Mouse (Mus musculus) myocyte (in vitro differentiated cells): ENCODE data around the gene Mcf2. TPM values are rescaled to one million over a fixed set of nuclear protein-coding genes. Genes with fewer than 3 reads are reported as not detected.

ENCODE experiments used
- H3K27me3 ChIP-seq: one replicate; pipeline ENCODE4 v1.6.1; 2011; ENCODE audit not compliant: control insufficient read depth, insufficient read depth, insufficient read length
- H3K36me3 ChIP-seq: one replicate; pipeline ENCODE4 v1.6.1; 2011; ENCODE audit not compliant: control insufficient read depth, insufficient read depth
- H3K4me2 ChIP-seq: one replicate; pipeline ENCODE4 v1.6.1; 2011; ENCODE audit warnings: low read depth, control low read depth
- H3K4me3 ChIP-seq: one replicate; pipeline ENCODE4 v1.5.1; 2011; ENCODE audit warnings: mild to moderate bottlenecking, control low read depth, moderate library complexity
- H3K79me2 ChIP-seq: one replicate; pipeline ENCODE4 v1.6.1; 2011; ENCODE audit not compliant: control insufficient read depth, insufficient read depth
- H3ac ChIP-seq: one replicate; pipeline ENCODE4 v1.6.1; 2011; ENCODE audit not compliant: control insufficient read depth, insufficient read length
- CEBPB ChIP-seq: IDR thresholded peaks from 2 replicates; pipeline ENCODE4 v1.6.1; 2011; ENCODE audit warnings: mild to moderate bottlenecking, moderate library complexity; ENCODE audit not compliant: poor library complexity, insufficient read depth, severe bottlenecking
- E2F4 ChIP-seq: IDR thresholded peaks from one replicate; pipeline ENCODE4 v1.6.1; 2011; ENCODE audit warnings: mild to moderate bottlenecking, control low read depth, moderate library complexity; ENCODE audit not compliant: insufficient read depth
- MAX ChIP-seq: IDR thresholded peaks from one replicate; pipeline ENCODE4 v1.6.1; 2011; ENCODE audit warnings: low read depth, mild to moderate bottlenecking, control low read depth
- MYOD1 ChIP-seq, 3 experiments: IDR thresholded peaks; one replicate each; pipeline ENCODE4 v1.6.1; 2011; ENCODE audit warnings: control low read depth in 2 of 3, low read depth in 2 of 3, mild to moderate bottlenecking in 2 of 3, moderate library complexity in 1 of 3; ENCODE audit not compliant: insufficient read length in 2 of 3, control insufficient read depth in 1 of 3
- MYOG ChIP-seq, 3 experiments: IDR thresholded peaks; one replicate each; pipeline ENCODE4 v1.6.1; 2011; ENCODE audit warnings: control low read depth in 2 of 3, low read depth in 2 of 3, mild to moderate bottlenecking in 2 of 3; ENCODE audit not compliant: insufficient read length in 2 of 3, control insufficient read depth in 1 of 3, insufficient read depth in 1 of 3
- POLR2A ChIP-seq: IDR thresholded peaks from one replicate; pipeline ENCODE4 v1.6.1; 2011; ENCODE audit warnings: low read depth, mild to moderate bottlenecking, control low read depth, moderate library complexity; ENCODE audit not compliant: insufficient read length
- POLR2AphosphoS2 ChIP-seq: IDR thresholded peaks from one replicate; pipeline ENCODE4 v1.6.1; 2011; ENCODE audit warnings: low read depth, control low read depth; ENCODE audit not compliant: insufficient read length
- REST ChIP-seq: IDR thresholded peaks from one replicate; pipeline ENCODE4 v1.6.1; 2011; ENCODE audit warnings: mild to moderate bottlenecking, control low read depth, moderate library complexity; ENCODE audit not compliant: insufficient read depth, insufficient read length
- SRF ChIP-seq: IDR thresholded peaks from one replicate; pipeline ENCODE4 v1.6.1; 2011; ENCODE audit warnings: low read depth; ENCODE audit not compliant: control insufficient read depth, insufficient read length
- TCF12 ChIP-seq: IDR thresholded peaks from one replicate; pipeline ENCODE4 v1.6.1; 2011; ENCODE audit warnings: mild to moderate bottlenecking, control low read depth; ENCODE audit not compliant: poor library complexity, insufficient read depth, severe bottlenecking
- TCF3 ChIP-seq: IDR thresholded peaks from one replicate; pipeline ENCODE4 v1.6.1; 2011; ENCODE audit warnings: low read depth, control low read depth; ENCODE audit not compliant: insufficient read length
- USF1 ChIP-seq: IDR thresholded peaks from one replicate; pipeline ENCODE4 v1.6.1; 2011; ENCODE audit warnings: low read depth, mild to moderate bottlenecking, control low read depth, moderate library complexity
- polyA plus RNA-seq: library from polyadenylated mRNA; unstranded; fragments of >200 nt; fragmentation: generic; extraction: Trizol; gene quantifications from one replicate; pipeline ENCODE4 v1.2.1, GENCODE M21; 2012; ENCODE audit warnings: missing spikeins

Mcf2 gene
- polyA plus RNA-seq, 1 experiment: not detected

DNA sequence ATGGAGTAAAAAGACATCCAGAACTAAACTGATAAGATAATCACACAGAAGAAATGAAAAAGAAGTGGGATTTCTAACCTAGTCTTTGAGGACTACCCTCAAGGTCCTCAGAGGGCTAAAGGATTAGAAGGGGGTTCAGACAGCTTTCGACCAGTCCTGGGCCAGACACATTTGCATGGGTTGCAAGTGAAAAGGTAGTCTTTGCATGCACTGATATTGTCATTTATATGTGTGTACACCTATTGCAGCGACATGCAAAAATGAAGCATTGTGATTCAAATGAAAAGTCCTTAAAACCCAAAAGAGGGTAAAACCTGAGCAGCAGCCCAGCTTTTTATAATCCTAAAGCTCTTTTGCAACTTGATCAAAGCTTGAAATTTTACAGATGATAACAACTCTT, 9.4 kb downstream of the Mcf2 start:
- H3K4me2 ChIP-seq: no peak overlapping the region
- TF ChIP-seq REST (no peak), USF1 (no peak), E2F4 (no peak), CEBPB (no peak), POLR2AphosphoS2 (no peak), MYOG (IDR thresholded peaks at IDR 0.05; ENCODE audit: control insufficient read depth in 1 of 3, insufficient read depth in 1 of 3, insufficient read length in 2 of 3, low read depth in 2 of 3) (no peak), TCF3 (no peak), TCF12 (no peak), POLR2A (no peak), SRF (no peak), MYOD1 (IDR thresholded peaks at IDR 0.05; ENCODE audit: control insufficient read depth in 1 of 3, insufficient read length in 2 of 3, low read depth in 2 of 3) (no peak), MAX (no peak)
- H3K4me3 ChIP-seq: no peak overlapping the region
- H3K27me3 ChIP-seq: no peaks in the 10 kb centered on the region
- no peaks in the 10 kb centered on the region for H3K36me3 ChIP-seq
- no peak overlapping the region for H3ac ChIP-seq
- no peaks in the 10 kb centered on the region for H3K79me2 ChIP-seq

DNA sequence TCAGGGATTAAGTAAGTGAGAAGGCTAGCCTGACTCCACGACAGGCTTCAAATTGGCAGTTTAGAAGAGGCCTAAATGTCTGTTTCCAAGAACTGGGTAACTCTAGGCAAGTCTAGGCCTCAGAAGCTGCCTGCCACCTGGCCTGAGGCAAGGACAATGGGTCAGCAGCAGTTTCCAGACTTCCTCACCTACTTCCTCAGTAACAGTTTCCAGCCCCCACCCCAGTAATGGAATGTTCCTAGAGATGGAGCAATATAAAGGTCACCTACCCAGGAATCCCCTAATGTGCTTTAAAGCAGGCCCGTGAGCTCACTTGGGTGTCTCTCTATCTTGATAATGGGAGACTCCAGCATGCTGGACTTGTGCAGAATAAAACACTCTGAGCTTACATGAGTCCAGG, 10.1 kb downstream of the Mcf2 start:
- Histone ChIP-seq H3K36me3 (no peaks in the 10 kb centered on the region), H3ac (no peak overlapping the region), H3K4me3 (no peak overlapping the region), H3K79me2 (no peaks in the 10 kb centered on the region), H3K4me2 (no peak overlapping the region), H3K27me3 (no peaks in the 10 kb centered on the region)
- TF ChIP-seq TCF12 (no peak), MYOD1 (IDR thresholded peaks at IDR 0.05; ENCODE audit: control insufficient read depth in 1 of 3, insufficient read length in 2 of 3, low read depth in 2 of 3) (no peak), SRF (no peak), E2F4 (no peak), POLR2A (no peak), REST (no peak), USF1 (no peak), MAX (no peak)

DNA sequence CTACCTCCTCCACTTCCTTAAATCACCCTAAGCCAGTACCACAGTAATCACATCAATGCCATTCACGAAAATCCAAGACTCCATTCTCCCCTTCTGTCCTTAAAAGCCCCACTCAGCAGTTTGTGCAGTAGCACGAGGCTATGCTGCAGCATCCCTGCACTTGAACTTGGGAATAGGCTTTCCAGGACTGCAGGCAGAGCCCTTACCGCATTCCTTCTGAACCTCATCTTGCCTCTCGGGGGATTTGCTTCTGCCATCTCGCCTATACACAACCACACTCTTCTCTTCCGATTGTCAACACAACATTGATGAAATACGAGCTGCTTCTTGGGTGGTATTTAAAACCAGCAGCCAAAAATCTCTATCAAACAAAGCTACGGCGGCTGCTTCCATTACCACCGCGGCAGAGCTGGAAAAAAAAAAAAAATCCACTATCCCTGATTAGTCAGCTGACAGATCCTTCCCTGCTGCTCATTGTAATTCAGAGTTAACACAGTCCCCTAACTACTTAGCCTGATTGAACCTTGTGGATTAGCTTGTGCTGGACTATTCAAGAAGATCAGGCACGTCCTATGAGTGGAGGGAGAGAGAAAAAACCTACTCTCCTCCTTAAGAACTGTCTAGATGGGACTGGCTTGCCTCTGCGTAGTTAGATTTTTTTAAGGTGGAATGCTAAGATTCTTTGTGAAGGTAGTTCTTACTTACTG, 31.5 kb downstream of the Mcf2 start:
- Histone ChIP-seq H3K4me3 (no peak overlapping the region), H3K79me2 (no peaks in the 10 kb centered on the region), H3K4me2 (no peak overlapping the region), H3K27me3 (no peaks in the 10 kb centered on the region), H3ac (no peak overlapping the region), H3K36me3 (no peaks in the 10 kb centered on the region)
- no peak for TF ChIP-seq E2F4
- no peak for TF ChIP-seq SRF
- no peak for TF ChIP-seq USF1
- no peak for TF ChIP-seq REST
- TF ChIP-seq CEBPB: no peak
- TF ChIP-seq TCF12: no peak
- no peak for TF ChIP-seq POLR2AphosphoS2
- no peak for TF ChIP-seq POLR2A
- no peak for TF ChIP-seq MYOD1 (IDR thresholded peaks at IDR 0.05; ENCODE audit: control insufficient read depth in 1 of 3, insufficient read length in 2 of 3, low read depth in 2 of 3)
- TF ChIP-seq TCF3: no peak
- no peak for TF ChIP-seq MYOG (IDR thresholded peaks at IDR 0.05; ENCODE audit: control insufficient read depth in 1 of 3, insufficient read depth in 1 of 3, insufficient read length in 2 of 3, low read depth in 2 of 3)
- TF ChIP-seq MAX: no peak

GRCm38 (mm10) chrX:60075359-60075758, 103.5 kb downstream of the Mcf2 start:
- Histone ChIP-seq H3K27me3 (no peaks in the 10 kb centered on the region), H3K36me3 (no peaks in the 10 kb centered on the region), H3K79me2 (no peaks in the 10 kb centered on the region), H3ac (no peak overlapping the region), H3K4me2 (no peak overlapping the region), H3K4me3 (no peak overlapping the region)
- TF ChIP-seq POLR2A (no peak), SRF (no peak), MYOD1 (IDR thresholded peaks at IDR 0.05; ENCODE audit: control insufficient read depth in 1 of 3, insufficient read length in 2 of 3, low read depth in 2 of 3) (no peak), TCF3 (no peak), E2F4 (no peak), MYOG (IDR thresholded peaks at IDR 0.05; ENCODE audit: control insufficient read depth in 1 of 3, insufficient read depth in 1 of 3, insufficient read length in 2 of 3, low read depth in 2 of 3) (no peak), REST (no peak), MAX (no peak), USF1 (no peak), POLR2AphosphoS2 (no peak)

DNA sequence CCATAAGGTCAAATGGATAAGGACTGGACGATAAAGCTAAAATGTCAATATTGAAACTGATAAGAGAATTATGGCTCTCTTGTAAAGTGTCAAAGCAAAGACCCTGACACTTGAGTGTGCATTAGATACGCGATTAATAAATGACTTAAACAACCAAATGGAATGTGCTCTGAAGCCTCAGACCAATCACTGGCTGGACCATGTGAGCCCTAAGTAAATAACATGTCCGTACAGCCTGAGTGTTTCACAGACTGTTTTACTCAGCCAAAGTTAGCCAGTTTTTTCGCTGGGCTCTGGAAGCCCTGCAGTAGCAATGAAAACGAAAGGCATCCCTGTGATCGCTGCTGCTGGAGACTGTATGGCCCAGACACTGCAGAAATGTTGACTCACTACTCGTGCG, 123.7 kb downstream of the Mcf2 start:
- H3ac ChIP-seq: no peak overlapping the region
- no peak overlapping the region for H3K4me3 ChIP-seq
- H3K27me3 ChIP-seq: no peaks in the 10 kb centered on the region
- no peaks in the 10 kb centered on the region for H3K79me2 ChIP-seq
- no peak for TF ChIP-seq SRF
- no peak for TF ChIP-seq POLR2AphosphoS2
- no peak for TF ChIP-seq TCF3
- no peak for TF ChIP-seq MYOG (IDR thresholded peaks at IDR 0.05; ENCODE audit: control insufficient read depth in 1 of 3, insufficient read depth in 1 of 3, insufficient read length in 2 of 3, low read depth in 2 of 3)
- no peak overlapping the region for H3K4me2 ChIP-seq
- H3K36me3 ChIP-seq: no peaks in the 10 kb centered on the region
